ENCODE assay signal across 8 mouse cellular contexts in the genomic region with DNA sequence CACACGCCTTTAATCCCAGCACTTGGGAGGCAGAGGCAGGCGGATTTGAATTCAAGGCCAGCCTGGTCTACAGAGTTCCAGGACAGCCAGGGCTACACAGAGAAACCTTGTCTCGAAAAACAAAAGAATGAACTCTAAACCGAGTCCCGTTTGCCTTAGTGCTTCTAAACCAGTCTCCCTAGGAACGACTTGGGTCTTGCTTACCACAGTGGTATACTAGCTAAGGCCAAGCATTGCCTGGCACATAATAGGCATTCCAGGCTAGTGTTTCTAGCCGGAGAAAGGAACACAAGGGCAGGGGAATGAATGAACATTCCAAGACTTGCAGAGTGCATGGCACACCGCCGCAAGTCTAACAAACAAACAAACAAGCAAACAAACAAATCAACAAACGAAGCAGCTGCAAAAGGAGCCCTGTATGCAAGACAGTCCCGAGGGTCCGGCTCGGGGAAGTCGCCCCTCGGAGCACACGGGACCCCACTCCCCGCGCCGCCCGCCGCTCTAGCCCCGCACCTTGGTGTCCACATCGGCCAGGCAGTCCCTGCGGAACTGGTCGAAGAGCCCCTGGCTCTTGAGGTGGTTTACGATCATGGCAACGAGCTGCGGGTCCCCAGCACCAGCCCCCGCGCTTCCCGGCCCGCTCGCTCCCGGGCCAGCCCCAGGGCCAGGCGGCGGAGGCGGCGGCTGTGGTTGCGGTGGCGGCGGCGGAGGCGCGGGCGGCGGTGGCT. TPM values are rescaled to one million over a fixed set of nuclear protein-coding genes. Genes with fewer than 3 reads are reported as not detected.
DNase-seq lines count a peak whose midpoint lies in the region; ATAC-seq and TF ChIP-seq lines count a peak whose summit lies in the region.

No protein-coding gene starts in this region.

- peak overlapping the region; percentile 73 for H3K27ac ChIP-seq in forebrain, embryonic 15.5 days (replicated peaks)
- H3K27ac ChIP-seq in liver, embryonic 14.5 days = peak overlapping the region; percentile 38

- H3K36me3 ChIP-seq in forebrain, embryonic 15.5 days = no peaks in the 10 kb centered on the region
- H3K36me3 ChIP-seq in liver, embryonic 14.5 days (replicated peaks; ENCODE audit: control insufficient read depth, insufficient read depth, low read depth) = no peaks in the 10 kb centered on the region

- no peaks in the 10 kb centered on the region; the same call in 1 of the 2 replicates for H3K27me3 ChIP-seq in forebrain, embryonic 15.5 days
- H3K27me3 ChIP-seq in liver, embryonic 14.5 days (ENCODE audit: control insufficient read depth, insufficient read depth, low read length) = no peaks in the 10 kb centered on the region

- no peak for DNase-seq in cerebellum, adult 11 months
- peak; percentile 5 for DNase-seq in ovary, postnatal 36 days (ENCODE audit: low spot score)
- DNase-seq in ovary, adult 18-20 months (ENCODE audit: low spot score) = no peak
- no peak for DNase-seq in liver, embryonic 14.5 days (ENCODE audit: low read depth in 3 of 3, low spot score in 3 of 3)
- no peak for DNase-seq in urinary bladder, postnatal 4 days (ENCODE audit: low spot score in 2 of 2)
- DNase-seq in left cerebral cortex, adult 9 months (ENCODE audit: low spot score in 2 of 2) = no peak

- H3K9me3 ChIP-seq in forebrain, embryonic 15.5 days = no peaks in the 10 kb centered on the region
- H3K9me3 ChIP-seq in liver, embryonic 14.5 days (ENCODE audit: control insufficient read depth, low read length) = no peaks in the 10 kb centered on the region

- no peak for TF ChIP-seq EP300 in liver, embryonic 14.5 days (IDR thresholded peaks at IDR 0.05; ENCODE audit: low read depth)

- H3K4me1 ChIP-seq in forebrain, embryonic 15.5 days = peaks cover 22% of the 10 kb centered on the region
- peaks cover 17 to 19% of the 10 kb centered on the region in 2 experiments for H3K4me1 ChIP-seq in liver, embryonic 14.5 days (replicated peaks; ENCODE audit: control insufficient read depth in 2 of 2, insufficient read depth in 2 of 2, low read length in 1 of 2)

- peak overlapping the region; percentile 82 for H3K4me2 ChIP-seq in forebrain, embryonic 15.5 days (replicated peaks)
- H3K4me2 ChIP-seq in liver, embryonic 14.5 days (ENCODE audit: low read depth) = peak overlapping the region; percentile 93

- peak overlapping the region; percentile 95 for H3K4me3 ChIP-seq in forebrain, embryonic 15.5 days
- peak overlapping the region; percentile 78 to 98 for H3K4me3 ChIP-seq in liver, embryonic 14.5 days (ENCODE audit: insufficient read depth in 1 of 2, low read depth in 2 of 2, low read length in 2 of 2)

- ATAC-seq in cerebellum, adult (ENCODE audit: insufficient number of reproducible peaks, low FRiP score, low TSS enrichment) = peak; percentile 43
- ATAC-seq in forebrain, embryonic 15.5 days (replicated peaks) = peak; percentile 3; the same call in 1 of the 2 replicates
- peak; percentile 0; the same call in 1 of the 2 replicates for ATAC-seq in liver, embryonic 14.5 days (ENCODE audit: insufficient read depth)

- TF ChIP-seq CTCF in liver, embryonic 14.5 days (IDR thresholded peaks at IDR 0.05; ENCODE audit: low read depth) = no peak

- peak overlapping the region; percentile 89 for H3K9ac ChIP-seq in forebrain, embryonic 15.5 days (replicated peaks)
- peak overlapping the region; percentile 89 for H3K9ac ChIP-seq in liver, embryonic 14.5 days (replicated peaks)

- 1% methylated on average over 46 of the region's 46 CpGs for WGBS in forebrain, embryonic 15.5 days
- under 1% methylated on average over 44 of the region's 46 CpGs for WGBS in liver, embryonic 14.5 days (ENCODE audit: insufficient replicate concordance)

RNA-seq across cellular contexts. Expression of a gene that starts 0.5 kb away (rescaled TPM):
- polyA plus RNA-seq in forebrain, embryonic 15.5 days (2015; fragmentation: Nextera tagmentation; extraction: Ambion mirVana) = 27.6 and 31.2 TPM in 2 replicates
- polyA plus RNA-seq in liver, embryonic 14.5 days (2012; rRNA removed) = 2.5 and 4.4 TPM in 2 replicates
- polyA plus RNA-seq in liver, embryonic 14.5 days (2014; fragmentation: Nextera tagmentation; extraction: Ambion mirVana) = 7.9 and 8.4 TPM in 2 replicates
